Mouse (Mus musculus): ENCODE measurements around the gene Fam155a.

The Fam155a gene

GRCm38 (mm10) chr8:9303526-9304135 lies 467.3 kb downstream of the Fam155a start:
- in situ Hi-C loops (cut with MboI; ENCODE audit: unreplicated experiment in 2 of 2): no loop called here

- in situ Hi-C loops (cut with MboI; ENCODE audit: unreplicated experiment in 2 of 2): no loop called here
Observed at GRCm38 (mm10) chr8:9295046-9295445, 475.9 kb downstream of the Fam155a start.

GRCm38 (mm10) chr8:9292532-9292931 lies 478.4 kb downstream of the Fam155a start:
- in situ Hi-C loops (cut with MboI; ENCODE audit: unreplicated experiment in 2 of 2): no loop called here

- in situ Hi-C loops (cut with MboI; ENCODE audit: unreplicated experiment in 2 of 2): no loop called here
Observed at GRCm38 (mm10) chr8:9288015-9288729, 482.8 kb downstream of the Fam155a start.

- in situ Hi-C loops (cut with MboI; ENCODE audit: unreplicated experiment in 2 of 2): no loop called here
Observed at GRCm38 (mm10) chr8:9274117-9274516, 496.8 kb downstream of the Fam155a start.

GRCm38 (mm10) chr8:9264378-9264777 lies 506.6 kb downstream of the Fam155a start:
- in situ Hi-C loops (cut with MboI; ENCODE audit: unreplicated experiment in 2 of 2): no loop called here

- in situ Hi-C loops (cut with MboI; ENCODE audit: unreplicated experiment in 2 of 2): no loop called here
Observed at GRCm38 (mm10) chr8:9261527-9261926, 509.4 kb downstream of the Fam155a start.

- in situ Hi-C loops (cut with MboI; ENCODE audit: unreplicated experiment in 2 of 2): no loop called here
Observed at GRCm38 (mm10) chr8:9255316-9255715, 515.6 kb downstream of the Fam155a start.

- in situ Hi-C loops (cut with MboI; ENCODE audit: unreplicated experiment in 2 of 2): no loop called here
Observed at GRCm38 (mm10) chr8:9252991-9253390, 518.0 kb downstream of the Fam155a start.

GRCm38 (mm10) chr8:9248109-9248821 lies 522.7 kb downstream of the Fam155a start:
- in situ Hi-C loops (cut with MboI; ENCODE audit: unreplicated experiment in 2 of 2): loop anchor here (25.0 kb wide), 1 partner anchor 1964 kb away; no protein-coding TSS in a partner anchor

- in situ Hi-C loops (cut with MboI; ENCODE audit: unreplicated experiment in 2 of 2): loop anchor here (25.0 kb wide), 1 partner anchor 1966 kb away; no protein-coding TSS in a partner anchor
Observed at GRCm38 (mm10) chr8:9245994-9246393, 525.0 kb downstream of the Fam155a start.

GRCm38 (mm10) chr8:9240996-9241395 lies 530.0 kb downstream of the Fam155a start:
- in situ Hi-C loops (cut with MboI; ENCODE audit: unreplicated experiment in 2 of 2): loop anchor here (25.0 kb wide), 1 partner anchor 1971 kb away; no protein-coding TSS in a partner anchor

GRCm38 (mm10) chr8:9239741-9240140 lies 531.2 kb downstream of the Fam155a start:
- in situ Hi-C loops (cut with MboI; ENCODE audit: unreplicated experiment in 2 of 2): loop anchor here (10.0 to 25.0 kb wide), 2 partner anchors 695 to 1973 kb away; no protein-coding TSS in a partner anchor

GRCm38 (mm10) chr8:9238974-9239373 lies 532.0 kb downstream of the Fam155a start:
- in situ Hi-C loops (cut with MboI; ENCODE audit: unreplicated experiment in 2 of 2): loop anchor here (10.0 to 25.0 kb wide), 2 partner anchors 696 to 1973 kb away; no protein-coding TSS in a partner anchor

GRCm38 (mm10) chr8:9233326-9233919 lies 537.5 kb downstream of the Fam155a start:
- in situ Hi-C loops (cut with MboI; ENCODE audit: unreplicated experiment in 2 of 2): loop anchor here (5.0 to 25.0 kb wide), 4 partner anchors 699 to 1979 kb away; no protein-coding TSS in a partner anchor

- in situ Hi-C loops (cut with MboI; ENCODE audit: unreplicated experiment in 2 of 2): loop anchor here (25.0 kb wide), 1 partner anchor 1984 kb away; no protein-coding TSS in a partner anchor
Observed at GRCm38 (mm10) chr8:9227779-9228464, 543.0 kb downstream of the Fam155a start.

- in situ Hi-C loops (cut with MboI; ENCODE audit: unreplicated experiment in 2 of 2): loop anchor here (25.0 kb wide), 1 partner anchor 1986 kb away; no protein-coding TSS in a partner anchor
Observed at GRCm38 (mm10) chr8:9226767-9227166, 544.2 kb downstream of the Fam155a start.

- in situ Hi-C loops (cut with MboI; ENCODE audit: unreplicated experiment in 2 of 2): no loop called here
Observed at GRCm38 (mm10) chr8:9211751-9212150, 559.2 kb downstream of the Fam155a start.

- in situ Hi-C loops (cut with MboI; ENCODE audit: unreplicated experiment in 2 of 2): no loop called here
Observed at GRCm38 (mm10) chr8:9207505-9208051, 563.4 kb downstream of the Fam155a start.
